28 mouse cellular contexts compared by ENCODE assay signal in the genomic region with DNA sequence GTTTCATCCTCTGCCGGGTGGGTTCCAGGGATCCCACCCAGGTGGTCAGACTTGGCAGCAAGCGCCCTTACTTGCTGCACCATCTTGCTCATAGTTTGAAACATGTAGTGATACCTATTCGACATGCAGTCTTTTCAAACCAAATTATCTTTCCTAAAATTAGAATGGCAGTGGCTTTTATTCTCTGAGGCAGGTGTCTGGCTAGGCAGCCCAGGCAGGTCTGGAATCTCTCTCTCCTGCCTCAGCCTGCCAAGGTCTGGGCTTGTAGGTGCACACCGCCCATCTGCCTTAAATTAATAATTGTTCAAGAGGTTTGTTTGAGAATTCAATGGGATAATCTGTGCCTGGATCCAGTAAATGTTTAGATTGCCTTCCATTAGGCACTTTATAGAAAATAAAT. TPM values are rescaled to one million over a fixed set of nuclear protein-coding genes. Genes with fewer than 3 reads are reported as not detected.
DNase-seq lines count a peak whose midpoint lies in the region; ATAC-seq lines count a peak whose summit lies in the region.
"Had no signal": no experiment of that assay in that cellular context is flagged by ENCODE, and none has a peak within 500 bp of the region (broad histone marks: within the 10 kb centered on the region; RNA-seq: fewer than 3 reads in every experiment).

No protein-coding gene starts in this region.

- peaks cover 9% of the 10 kb centered on the region for H3K36me3 ChIP-seq in hindbrain, embryonic 15.5 days
- H3K36me3 ChIP-seq in hindbrain, embryonic 12.5 days, result peaks cover 27% of the 10 kb centered on the region

- H3K27ac ChIP-seq in hindbrain, embryonic 15.5 days (replicated peaks), result peak overlapping the region; percentile 59; the same call in 1 of the 2 replicates
- no peak overlapping the region for H3K27ac ChIP-seq in hindbrain, embryonic 12.5 days
- H3K27ac ChIP-seq: embryonic facial prominence, embryonic 15.5 days; heart, embryonic 13.5 days; limb, embryonic 13.5 days; liver, embryonic 12.5 days; midbrain, embryonic 10.5 days had no signal

- no peak overlapping the region for H3K4me3 ChIP-seq in hindbrain, embryonic 15.5 days
- no peak overlapping the region for H3K4me3 ChIP-seq in hindbrain, embryonic 12.5 days
- H3K4me3 ChIP-seq: embryonic facial prominence, embryonic 15.5 days; heart, embryonic 13.5 days; limb, embryonic 13.5 days; liver, embryonic 12.5 days; midbrain, embryonic 10.5 days had no signal

- H3K27me3 ChIP-seq in hindbrain, embryonic 15.5 days, result no peaks in the 10 kb centered on the region
- no peaks in the 10 kb centered on the region for H3K27me3 ChIP-seq in hindbrain, embryonic 12.5 days
- H3K27me3 ChIP-seq: embryonic facial prominence, embryonic 15.5 days; heart, embryonic 13.5 days; limb, embryonic 13.5 days; liver, embryonic 12.5 days had no signal

- H3K4me1 ChIP-seq in hindbrain, embryonic 15.5 days (replicated peaks), result peaks cover 15% of the 10 kb centered on the region
- H3K4me1 ChIP-seq in hindbrain, embryonic 12.5 days, result no peaks in the 10 kb centered on the region
- H3K4me1 ChIP-seq: embryonic facial prominence, embryonic 15.5 days; heart, embryonic 13.5 days; liver, embryonic 12.5 days; midbrain, embryonic 10.5 days had no signal

- peak; percentile 33 for DNase-seq in cerebellum, adult 11 months
- no peak for DNase-seq in cerebellum, postnatal 4 days (ENCODE audit: low spot score in 2 of 2)
- peak; percentile 80 for DNase-seq in brain, adult 2 months (ENCODE audit: low read depth, low spot score)
- DNase-seq in cerebellum, adult 9-11 months, result peak; percentile 64
- DNase-seq in left cerebral cortex, adult 8-10 months (ENCODE audit: low spot score in 2 of 2), result no peak
- no peak for DNase-seq in gastrocnemius, adult 18-20 months (ENCODE audit: low spot score)
- DNase-seq: adrenal gland, postnatal 25 days; gastrocnemius, postnatal 25 days; heart, adult 18-20 months; heart, postnatal 36 days; kidney, adult 9 months; kidney, postnatal 14 days; lung, postnatal 10 days; retina, postnatal 1 day; right cerebral cortex, postnatal 25 days; spleen, adult 18-20 months had no signal

- H3K9me3 ChIP-seq in hindbrain, embryonic 15.5 days, result no peaks in the 10 kb centered on the region
- H3K9me3 ChIP-seq in hindbrain, embryonic 12.5 days (replicated peaks), result no peaks in the 10 kb centered on the region
- H3K9me3 ChIP-seq: embryonic facial prominence, embryonic 15.5 days; heart, embryonic 13.5 days; limb, embryonic 13.5 days; liver, embryonic 12.5 days; midbrain, embryonic 10.5 days had no signal

- H3K4me2 ChIP-seq in hindbrain, embryonic 15.5 days, result no peak overlapping the region
- no peak overlapping the region for H3K4me2 ChIP-seq in hindbrain, embryonic 12.5 days (replicated peaks)
- H3K4me2 ChIP-seq: embryonic facial prominence, embryonic 15.5 days; heart, embryonic 13.5 days; limb, embryonic 13.5 days; liver, embryonic 12.5 days had no signal

- ATAC-seq in hindbrain, embryonic 15.5 days (ENCODE audit: low FRiP score, low read depth), result no peak
- ATAC-seq in hindbrain, embryonic 12.5 days (ENCODE audit: low FRiP score), result no peak
- ATAC-seq: intestine, embryonic 16.5 days had no signal

- 75% methylated on average over 4 of the region's 4 CpGs for WGBS in hindbrain, embryonic 15.5 days
- 90% methylated on average over 4 of the region's 4 CpGs for WGBS in hindbrain, embryonic 12.5 days

- no peak overlapping the region for H3K9ac ChIP-seq in hindbrain, embryonic 15.5 days
- no peak overlapping the region for H3K9ac ChIP-seq in hindbrain, embryonic 12.5 days
- H3K9ac ChIP-seq: embryonic facial prominence, embryonic 15.5 days; heart, embryonic 13.5 days; limb, embryonic 13.5 days; liver, embryonic 12.5 days had no signal

RNA-seq across cellular contexts. Expression of a gene that starts 38.5 kb away (rescaled TPM):
- polyA plus RNA-seq in hindbrain, embryonic 15.5 days (2015; fragmentation: Nextera tagmentation; extraction: Ambion mirVana), result 38.4 and 39.3 TPM in 2 replicates
- polyA plus RNA-seq in hindbrain, embryonic 12.5 days (2016; fragmentation: Nextera tagmentation; extraction: Ambion mirVana), result 2.9 and 3.0 TPM in 2 replicates
- total RNA-seq in left cerebral cortex, adult 8-10 months (2022), result 100 to 1,000 TPM; 131 to 176 (median 150) TPM
- total RNA-seq in gastrocnemius, adult 18-20 months (2021), result not detected
- total RNA-seq: common myeloid progenitor, adult 5-6 weeks; heart, adult 18-20 months; heart, postnatal 36 days had no signal
- polyA plus RNA-seq: liver, embryonic 12.5 days; thymus, postnatal 0 days had no signal

RNA-seq across cellular contexts. Expression of a gene that starts 53.6 kb away (rescaled TPM):
- polyA plus RNA-seq in hindbrain, embryonic 15.5 days (2015; fragmentation: Nextera tagmentation; extraction: Ambion mirVana), result 0.26 TPM in 1 of 2 replicates, not detected in the other
- not detected in 2 replicates for polyA plus RNA-seq in hindbrain, embryonic 12.5 days (2016; fragmentation: Nextera tagmentation; extraction: Ambion mirVana)
- 1 to 10 TPM in 2 of 4 experiments, under 1 TPM in 2; 0.63 to 1.2 (median 1.0) TPM for total RNA-seq in left cerebral cortex, adult 8-10 months (2022)
- total RNA-seq in gastrocnemius, adult 18-20 months (2021), result not detected
- total RNA-seq: adrenal gland, postnatal 25 days; common myeloid progenitor, adult 5-6 weeks; gastrocnemius, postnatal 25 days; heart, adult 18-20 months; heart, postnatal 36 days; hindbrain, postnatal 0 days had no signal
- polyA plus RNA-seq: embryonic facial prominence, embryonic 15.5 days; heart, embryonic 13.5 days; intestine, embryonic 16.5 days; limb, embryonic 13.5 days; liver, embryonic 12.5 days; midbrain, embryonic 10.5 days; neural tube, embryonic 11.5 days; thymus, postnatal 0 days had no signal

Comparison
In these comparisons a context has a peak if more than half of its experiments do, and no peak if none do; other contexts are left out.
1. DNase-seq: peak in cerebellum, adult 11 months (single experiment), brain, adult 2 months (single experiment) and cerebellum, adult 9-11 months (single experiment); none in cerebellum, postnatal 4 days (0 of 2), left cerebral cortex, adult 8-10 months (0 of 2) and gastrocnemius, adult 18-20 months (single experiment).
2. RNA of a gene that starts 38.5 kb away (total RNA-seq): 131 to 176 TPM in left cerebral cortex, adult 8-10 months; not detected in gastrocnemius, adult 18-20 months; every median in the first group is over 100 times any median in the second.